Mouse (Mus musculus) cerebellum, postnatal 14 days (tissue): ENCODE measurements at regions not wholly inside any gene's neighbourhood (a gene's known extent, or its start where the extent isn't known, plus 50 kb on each side); places are given as distances from the start of the nearest gene placed in this dataset.

Experiments used
- DNase-seq, 2 experiments: peaks; one replicate each; pipeline ENCODE4 v3.0.0; 2021; ENCODE audit warnings: mixed read lengths in 2 of 2

GRCm38 (mm10) chr1:168010416-168010815 lies 321.4 kb downstream of the Lmx1a start:
- no peak for DNase-seq

GRCm38 (mm10) chr1:168012069-168012468 lies 323.0 kb downstream of the Lmx1a start:
- no peak for DNase-seq

GRCm38 (mm10) chr1:168012611-168013010 lies 323.6 kb downstream of the Lmx1a start:
- no peak for DNase-seq

- DNase-seq = no peak
These were observed 327.4 kb downstream of the Lmx1a start for GRCm38 (mm10) chr1:168016375-168016890.

- no peak for DNase-seq
These were observed 337.4 kb downstream of the Lmx1a start for GRCm38 (mm10) chr1:168026481-168026880.

- DNase-seq = peak in 1 of 2 experiments; percentile 18
These were observed 355.7 kb downstream of the Lmx1a start for GRCm38 (mm10) chr1:168044765-168045164.

GRCm38 (mm10) chr1:168046347-168046746 lies 357.3 kb downstream of the Lmx1a start:
- peak; percentile 69 to 72 for DNase-seq

- DNase-seq = peak; percentile 31 to 52
These were observed 357.7 kb downstream of the Lmx1a start for GRCm38 (mm10) chr1:168046749-168047148.

GRCm38 (mm10) chr1:168049965-168050364 lies 360.9 kb downstream of the Lmx1a start:
- DNase-seq = no peak

GRCm38 (mm10) chr1:168056479-168056878 lies 367.4 kb downstream of the Lmx1a start:
- DNase-seq = no peak

GRCm38 (mm10) chr1:168057479-168057878 lies 368.4 kb downstream of the Lmx1a start:
- DNase-seq = no peak

GRCm38 (mm10) chr1:168058769-168059168 lies 369.7 kb downstream of the Lmx1a start:
- DNase-seq = no peak

- DNase-seq = peak; percentile 68 to 72
These were observed 367.9 kb downstream of the Pbx1 start for GRCm38 (mm10) chr1:168064065-168064664.

- peak in 1 of 2 experiments; percentile 6 for DNase-seq
These were observed 366.4 kb downstream of the Pbx1 start for GRCm38 (mm10) chr1:168065598-168066041.

GRCm38 (mm10) chr1:168066810-168067209 lies 365.3 kb downstream of the Pbx1 start:
- no peak for DNase-seq

- DNase-seq = no peak
These were observed 363.8 kb downstream of the Pbx1 start for GRCm38 (mm10) chr1:168068003-168068919.

- DNase-seq = no peak
These were observed 363.0 kb downstream of the Pbx1 start for GRCm38 (mm10) chr1:168068920-168069590.
